Mouse (Mus musculus): ENCODE results near the gene Ovol3. TPM values are rescaled to one million over a fixed set of nuclear protein-coding genes. Genes with fewer than 3 reads are reported as not detected.
A peak's percentile ranks its signal among the peaks of the same experiment; 100 is the strongest.
"Not testable (repeated sequence)": the region's sequence is repeated elsewhere in the genome, so short reads cannot be mapped to it uniquely, and the experiment has no call there.

Ovol3 gene
- total RNA-seq, 2 experiments from 2014 or later = not detected

DNA sequence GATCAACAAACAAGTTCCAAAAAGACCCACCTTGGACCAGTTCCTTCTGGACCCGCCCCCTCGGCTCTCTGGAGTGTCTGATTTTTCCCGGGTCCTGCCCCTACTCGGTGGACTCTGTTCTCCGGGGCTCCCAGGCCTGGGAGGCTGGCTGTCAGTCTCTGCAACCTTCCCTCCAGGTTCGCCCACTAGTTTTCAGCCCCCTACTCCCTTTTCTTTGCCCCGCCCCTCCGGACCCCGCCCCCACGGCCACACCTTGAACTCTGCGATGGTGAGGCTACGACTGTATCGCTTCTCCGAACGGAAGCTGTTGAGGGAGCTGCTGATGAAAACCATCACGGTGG lies 4.2 kb downstream of the Ovol3 start:
- no peak for DNase-seq (ENCODE audit: low spot score in 2 of 2)

DNA sequence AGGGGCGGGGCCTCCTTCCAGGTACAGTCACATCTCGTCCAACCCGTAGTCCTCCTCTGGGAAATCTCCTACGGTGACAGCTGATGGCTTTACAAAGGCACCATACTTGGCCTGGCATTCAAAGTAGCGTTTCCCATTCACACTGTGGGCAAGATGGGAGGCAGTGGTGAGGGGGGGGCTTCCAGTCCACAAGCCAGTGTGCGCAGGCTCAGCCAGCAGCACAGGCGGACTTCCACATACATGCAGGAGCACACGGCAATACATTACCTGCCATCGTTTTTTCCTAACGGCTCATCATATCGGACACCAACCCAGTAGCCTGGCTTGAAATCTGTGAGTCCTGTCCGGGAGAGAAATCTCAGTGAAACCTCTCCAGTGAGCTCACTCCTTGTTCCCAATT lies 11.3 kb downstream of the Ovol3 start:
- no peak for DNase-seq (ENCODE audit: low spot score in 2 of 2)

DNA sequence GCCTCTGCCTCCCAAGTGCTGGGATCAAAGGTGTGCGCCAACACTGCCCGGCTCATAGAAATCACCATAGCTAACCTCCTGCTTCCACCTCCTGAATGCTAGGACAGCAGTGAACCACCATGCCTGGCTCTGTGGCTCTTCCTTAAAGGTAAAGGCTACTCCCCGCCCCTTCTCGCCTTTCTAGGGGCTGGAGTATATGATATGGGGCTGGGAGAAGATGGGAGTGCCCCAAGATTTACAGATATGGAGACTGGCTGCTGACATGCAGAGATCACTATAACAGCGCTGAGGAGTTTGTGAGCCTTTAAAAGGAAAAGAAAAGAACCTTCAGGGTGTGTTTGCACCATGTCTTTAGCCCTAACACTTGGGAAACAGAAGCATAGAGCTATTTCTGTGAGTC lies 13.3 kb downstream of the Ovol3 start:
- DNase-seq (ENCODE audit: low spot score in 2 of 2) = no peak

DNA sequence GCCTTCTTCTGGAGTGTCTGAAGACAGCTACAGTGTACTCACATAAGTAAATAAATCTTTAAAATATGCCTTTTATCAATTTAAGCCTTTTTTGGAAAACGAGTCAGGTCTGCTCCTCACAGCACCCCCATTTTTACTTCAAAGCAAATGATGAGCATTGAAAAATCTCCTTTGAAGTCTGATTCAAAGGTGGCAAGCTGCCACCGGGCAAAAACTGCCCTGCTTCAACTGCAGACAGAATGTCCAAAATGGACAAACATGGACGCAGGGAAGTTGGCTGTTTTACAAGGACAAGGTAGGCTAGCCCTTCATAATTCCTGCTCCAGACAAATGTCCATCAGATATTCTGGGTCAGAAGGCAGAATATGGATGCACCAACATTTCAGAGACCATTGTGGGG lies 14.1 kb downstream of the Ovol3 start:
- no peak for DNase-seq (ENCODE audit: low spot score in 2 of 2)

DNA sequence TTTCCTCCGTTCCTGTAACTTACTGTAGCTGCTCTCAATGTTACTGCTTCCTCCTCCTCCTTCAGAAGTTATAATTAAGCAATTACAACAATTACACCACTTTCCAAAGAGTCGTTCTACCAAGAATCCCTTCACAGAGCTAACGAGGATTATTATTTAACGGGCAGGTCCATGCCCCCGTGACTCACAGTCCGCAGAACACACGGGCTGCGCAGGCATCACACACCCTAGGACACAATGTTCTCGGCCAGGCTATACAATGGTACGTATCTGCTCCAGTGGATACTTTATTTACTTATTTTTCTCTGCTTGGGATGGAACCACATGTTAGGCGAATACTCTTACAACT lies 15.5 kb downstream of the Ovol3 start:
- DNase-seq (ENCODE audit: low spot score in 2 of 2) = no peak

DNA sequence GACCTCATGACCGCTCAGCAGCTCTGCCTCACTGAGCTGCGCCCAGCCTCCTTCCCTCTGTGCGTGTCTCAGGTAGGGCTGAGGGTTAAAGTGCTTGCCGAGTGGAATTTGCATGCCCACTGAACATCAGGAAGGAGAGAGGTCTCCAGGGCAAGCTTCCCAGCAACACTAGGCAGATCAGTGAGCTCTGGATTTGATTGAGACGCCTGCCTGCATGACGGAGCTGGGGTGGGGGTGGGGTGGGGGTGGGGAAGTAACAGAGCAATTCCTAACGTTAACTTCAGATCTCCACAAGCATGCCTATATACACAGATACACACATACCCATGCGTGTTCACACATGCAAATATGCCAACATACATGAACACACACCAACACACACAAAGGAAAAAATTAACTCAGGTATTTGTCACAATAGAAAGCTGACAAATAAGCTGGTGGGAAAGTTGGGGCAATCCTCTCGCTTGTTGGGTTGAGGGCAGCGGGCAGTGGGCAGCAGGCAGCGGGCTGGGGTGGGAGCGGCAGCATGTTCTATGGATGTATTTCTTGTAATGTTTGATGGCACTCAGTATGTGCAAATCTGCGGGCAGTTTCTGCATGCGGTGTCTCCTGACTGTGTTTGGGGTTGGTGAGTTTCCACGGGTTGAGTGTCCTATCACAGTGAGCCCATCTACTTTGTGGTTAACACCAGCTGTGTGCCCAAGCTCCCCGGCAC lies 16.1 kb downstream of the Ovol3 start:
- no peak for DNase-seq (ENCODE audit: low spot score in 2 of 2)

DNA sequence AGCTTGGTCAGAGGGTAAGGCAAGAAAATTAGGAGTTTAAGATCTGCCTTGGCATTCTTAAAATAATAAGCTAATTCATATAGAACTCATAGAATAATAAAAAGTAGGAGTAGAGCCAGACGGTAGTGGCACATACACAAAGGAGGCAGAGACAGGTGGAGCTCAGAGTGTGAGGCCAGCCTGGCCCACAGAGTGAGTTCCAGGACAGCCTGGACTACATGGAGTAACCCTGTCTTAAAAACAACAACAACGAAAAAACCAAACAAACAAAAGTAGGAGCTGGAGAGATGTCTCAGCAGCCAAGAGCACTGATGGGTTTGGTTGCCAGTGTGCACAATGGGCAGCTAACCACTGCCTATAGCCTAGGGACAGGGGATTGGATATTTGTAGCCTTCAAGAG lies 18.2 kb downstream of the Ovol3 start:
- no peak for DNase-seq (ENCODE audit: low spot score in 2 of 2)

DNA sequence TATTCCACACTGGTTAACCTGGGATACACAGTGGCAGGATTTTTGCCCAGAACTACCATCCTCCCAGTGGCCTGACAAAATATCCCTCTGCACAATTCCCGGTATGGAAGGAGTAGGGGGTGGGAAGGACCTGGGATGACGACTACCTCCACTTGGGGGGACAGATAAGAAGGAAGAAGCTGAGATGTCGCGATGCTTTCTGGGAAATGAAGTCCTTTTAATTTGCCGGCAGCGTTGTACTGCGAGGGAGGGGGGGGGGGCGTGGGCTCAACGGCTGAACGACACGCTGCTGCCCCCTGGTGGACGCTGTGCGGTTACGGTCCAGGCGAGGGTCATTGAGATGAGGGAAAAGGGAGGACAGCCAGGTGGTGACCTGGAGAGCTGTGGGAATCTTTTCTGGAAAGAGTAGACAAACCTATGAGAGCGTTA lies 18.8 kb downstream of the Ovol3 start:
- peak; percentile 75 to 79 for DNase-seq (ENCODE audit: low spot score in 2 of 2)

DNA sequence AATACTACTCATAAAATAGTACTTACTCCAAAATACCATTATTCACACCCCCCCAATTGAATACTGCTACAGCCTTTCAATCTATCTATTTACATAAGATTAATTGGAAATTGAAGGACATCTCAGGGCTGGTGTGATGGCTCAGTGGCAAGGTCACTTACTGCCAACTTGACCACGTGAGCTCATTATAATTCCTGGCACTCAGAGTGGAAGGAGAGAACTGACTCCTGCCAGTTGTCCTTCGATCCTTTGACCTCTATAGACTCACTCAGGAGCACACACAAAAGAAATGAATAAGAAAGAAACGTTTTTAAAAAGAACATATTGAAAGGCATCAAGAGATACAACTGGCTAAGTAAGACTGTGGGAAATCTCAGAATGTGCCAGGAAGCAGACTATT lies 19.6 kb downstream of the Ovol3 start:
- no peak for DNase-seq (ENCODE audit: low spot score in 2 of 2)

DNA sequence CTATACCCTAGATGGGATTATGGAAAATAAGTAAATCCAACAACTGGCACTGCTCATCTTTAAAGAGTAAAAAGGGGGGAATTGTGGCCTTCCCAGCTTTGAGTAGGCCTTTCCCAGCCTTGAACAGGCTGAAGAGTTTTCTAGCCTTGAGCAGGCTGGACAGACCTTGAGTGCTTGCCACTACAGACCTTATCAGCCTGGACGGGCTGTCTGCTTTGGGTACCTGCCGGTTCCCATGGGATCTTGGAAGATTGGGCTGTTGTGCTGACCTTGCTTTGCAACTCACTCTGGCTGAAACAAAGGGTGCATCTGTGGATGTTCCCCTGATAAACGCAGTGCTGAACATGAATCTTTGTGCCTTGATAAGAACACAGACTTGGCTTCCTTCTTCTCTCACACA lies 21.6 kb downstream of the Ovol3 start:
- DNase-seq (ENCODE audit: low spot score in 2 of 2) = no peak

DNA sequence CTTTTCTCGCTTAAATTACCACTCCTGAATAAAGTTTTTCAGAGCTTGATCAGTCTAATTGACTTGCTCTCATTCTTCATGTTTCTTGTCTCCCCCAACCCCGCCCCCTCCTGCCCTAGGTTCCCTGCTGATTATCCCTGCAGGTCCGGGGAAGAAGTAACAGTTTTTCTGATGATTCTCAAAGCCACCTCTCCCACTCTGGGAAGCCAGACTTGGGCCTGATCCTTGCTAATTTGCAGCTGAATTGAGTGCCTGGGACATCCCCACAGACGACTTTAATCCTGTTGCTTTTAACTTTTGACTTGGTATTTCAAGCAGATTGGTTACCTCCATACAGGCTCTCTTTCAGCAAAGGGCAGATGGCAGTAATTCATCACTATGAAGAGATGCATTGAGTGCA lies 24.5 kb downstream of the Ovol3 start:
- no peak for DNase-seq (ENCODE audit: low spot score in 2 of 2)

DNA sequence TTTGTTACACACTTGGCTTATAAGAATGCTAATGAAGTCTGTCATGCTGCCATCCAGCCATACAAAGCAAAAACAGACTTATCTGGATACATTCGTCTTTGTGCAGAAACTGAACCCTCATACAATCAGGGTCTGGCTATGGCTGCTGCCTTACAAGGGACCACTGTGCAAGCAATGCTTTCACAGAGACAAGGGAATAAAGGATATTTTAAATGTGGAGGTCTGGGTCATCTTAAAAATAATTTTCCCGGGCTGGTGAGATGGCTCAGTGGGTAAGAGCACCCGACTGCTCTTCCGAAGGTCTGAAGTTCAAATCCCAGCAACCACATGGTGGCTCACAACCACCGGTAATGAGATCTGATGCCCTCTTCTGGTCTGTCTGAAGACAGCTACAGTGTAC lies 29.2 kb downstream of the Ovol3 start:
- DNase-seq (ENCODE audit: low spot score in 2 of 2) = not testable (repeated sequence)

DNA sequence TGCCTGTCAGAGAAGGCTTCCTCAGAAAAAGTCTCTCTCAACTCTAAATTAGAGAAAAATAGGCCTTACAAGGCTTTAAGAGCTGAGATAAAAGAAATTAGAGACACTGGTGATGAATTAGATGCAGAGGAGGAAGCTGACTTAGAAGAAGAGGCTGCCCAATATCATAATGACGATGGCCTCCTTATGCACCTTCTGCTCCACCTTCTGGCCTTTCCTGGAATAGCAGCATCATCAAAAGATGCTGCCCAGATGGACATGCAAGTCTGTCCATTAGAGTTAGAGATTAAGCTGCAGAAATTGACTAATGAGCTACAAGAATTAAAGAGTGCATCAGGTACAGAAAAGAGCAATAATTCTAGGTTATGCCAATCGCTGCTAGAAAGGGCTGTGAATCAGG lies 30.1 kb downstream of the Ovol3 start:
- peak; percentile 64 to 67 for DNase-seq (ENCODE audit: low spot score in 2 of 2)

DNA sequence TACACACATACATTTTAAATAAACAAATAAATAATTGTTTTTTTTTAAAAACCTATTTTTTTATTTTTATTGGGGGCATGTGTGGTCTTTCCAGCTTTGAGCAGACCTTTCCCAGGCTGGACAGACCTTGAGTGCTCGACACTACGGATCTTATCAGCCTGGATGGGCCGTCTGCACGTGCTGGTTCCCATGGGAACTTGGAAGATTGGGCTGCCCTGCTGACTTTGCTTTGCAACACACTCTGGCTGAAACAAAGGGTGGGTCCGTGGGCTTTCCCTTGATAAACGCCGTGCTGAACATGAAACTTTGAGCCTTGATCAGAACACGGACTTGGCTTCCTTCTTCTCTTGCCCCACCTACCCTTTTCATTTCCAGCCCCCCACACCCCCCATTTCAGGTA lies 31.1 kb downstream of the Ovol3 start:
- no peak for DNase-seq (ENCODE audit: low spot score in 2 of 2)

DNA sequence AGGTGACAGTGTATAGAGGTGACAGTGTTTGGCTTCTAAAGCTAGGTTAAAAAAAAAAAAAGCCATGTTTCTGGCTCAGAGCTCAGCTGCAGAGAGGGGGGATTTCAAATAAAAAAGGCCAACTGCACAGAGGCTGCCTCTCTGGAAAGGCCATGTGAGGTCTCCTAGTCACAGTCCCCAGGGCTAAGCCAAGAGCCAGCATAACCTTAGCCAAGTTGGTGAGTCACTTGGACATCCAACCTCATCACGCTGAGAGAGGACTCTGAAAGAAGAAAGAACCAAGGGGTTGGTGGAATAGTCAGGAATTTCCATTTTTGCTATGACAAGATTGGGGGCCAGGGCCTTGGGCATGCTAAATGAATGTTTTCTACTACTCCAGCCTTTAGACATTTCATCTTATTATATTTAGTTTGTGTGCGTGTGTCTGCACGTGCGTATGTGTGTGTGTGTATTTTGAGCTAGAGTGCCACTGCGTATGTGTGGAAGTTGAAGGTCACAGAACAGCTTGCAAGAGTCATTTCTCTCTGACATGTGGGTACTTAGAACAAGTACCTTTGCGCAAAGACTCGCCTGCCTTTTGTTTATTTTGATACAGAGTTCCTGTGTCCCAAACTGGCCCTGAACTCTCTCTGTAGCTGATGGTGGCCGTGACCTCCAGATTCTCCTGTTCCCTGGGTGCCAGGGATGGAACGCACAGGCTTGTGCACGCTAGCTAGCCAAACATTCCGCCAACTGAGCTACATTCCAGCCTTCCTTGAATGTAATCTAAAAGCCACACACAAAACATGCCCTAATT lies 32.4 kb downstream of the Ovol3 start:
- no peak for DNase-seq (ENCODE audit: low spot score in 2 of 2)

DNA sequence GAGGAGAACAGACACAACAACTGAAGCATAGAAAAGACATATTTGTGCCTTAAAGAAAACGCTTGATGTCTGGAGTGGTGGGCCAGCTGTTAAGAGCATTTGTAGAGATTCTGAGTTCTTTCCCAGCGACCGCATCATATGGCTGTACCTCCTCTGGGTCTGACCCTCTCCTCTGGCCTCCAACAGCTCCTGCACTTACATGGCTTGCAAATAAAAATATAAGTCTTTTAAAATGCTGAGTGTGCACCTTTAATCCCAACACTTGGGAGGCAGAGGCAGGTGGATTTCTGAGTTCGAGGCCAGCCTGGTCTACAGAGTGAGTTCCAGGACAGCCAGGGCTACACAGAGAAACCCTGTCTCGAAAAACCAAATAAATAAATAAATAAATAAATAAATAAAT lies 34.9 kb downstream of the Ovol3 start:
- DNase-seq (ENCODE audit: low spot score in 2 of 2) = not testable (repeated sequence)

DNA sequence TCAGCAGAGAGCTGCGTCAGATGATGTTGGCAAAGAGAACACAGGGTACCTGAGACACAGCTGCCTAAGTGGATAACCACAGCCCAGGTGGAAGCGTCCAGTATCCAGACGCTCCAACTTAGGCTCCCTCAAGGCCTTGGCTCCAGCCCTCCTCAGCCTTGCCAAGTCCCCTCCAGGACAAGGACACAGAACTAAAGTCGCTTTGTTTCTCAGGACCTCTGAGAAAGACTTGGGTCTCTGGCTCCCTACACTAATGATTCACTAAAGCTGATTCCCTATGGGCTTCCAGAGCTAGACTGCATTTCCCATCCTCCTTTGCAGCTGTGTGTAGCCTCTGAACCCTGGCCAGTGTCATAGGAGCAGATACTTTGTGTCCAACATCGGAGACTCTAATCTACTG lies 35.3 kb downstream of the Ovol3 start:
- DNase-seq (ENCODE audit: low spot score in 2 of 2) = no peak

DNA sequence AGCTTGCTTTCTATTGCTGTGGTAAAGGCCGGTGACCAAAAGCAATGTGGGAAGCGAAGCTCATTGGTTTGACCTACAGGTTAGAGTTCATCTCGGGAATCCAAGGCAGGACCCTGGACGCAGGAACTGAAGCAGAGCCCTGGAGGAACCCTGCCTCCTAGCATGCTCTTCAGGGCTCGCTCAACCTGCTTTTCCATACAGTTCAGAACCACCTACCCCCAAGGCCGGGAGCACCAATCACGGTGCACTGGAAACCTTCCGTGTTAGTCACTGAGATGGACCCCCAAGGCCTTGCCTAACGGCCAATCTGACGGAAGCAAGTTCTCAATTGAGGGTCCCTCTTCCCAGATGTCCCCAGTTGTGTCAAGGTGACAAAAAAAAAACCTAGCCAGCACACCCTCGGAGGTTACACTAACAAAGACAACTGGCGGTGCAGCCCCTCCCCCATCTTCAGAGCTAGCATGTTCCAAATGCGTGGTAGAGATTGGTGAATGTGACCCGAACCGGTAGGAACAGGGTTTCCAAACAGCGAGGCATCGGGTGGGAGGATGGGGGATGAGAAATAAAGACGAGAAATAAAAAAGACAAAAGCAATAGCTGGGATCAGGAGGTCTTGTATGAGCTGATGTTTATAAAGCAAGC lies 35.9 kb downstream of the Ovol3 start:
- DNase-seq (ENCODE audit: low spot score in 2 of 2) = no peak

DNA sequence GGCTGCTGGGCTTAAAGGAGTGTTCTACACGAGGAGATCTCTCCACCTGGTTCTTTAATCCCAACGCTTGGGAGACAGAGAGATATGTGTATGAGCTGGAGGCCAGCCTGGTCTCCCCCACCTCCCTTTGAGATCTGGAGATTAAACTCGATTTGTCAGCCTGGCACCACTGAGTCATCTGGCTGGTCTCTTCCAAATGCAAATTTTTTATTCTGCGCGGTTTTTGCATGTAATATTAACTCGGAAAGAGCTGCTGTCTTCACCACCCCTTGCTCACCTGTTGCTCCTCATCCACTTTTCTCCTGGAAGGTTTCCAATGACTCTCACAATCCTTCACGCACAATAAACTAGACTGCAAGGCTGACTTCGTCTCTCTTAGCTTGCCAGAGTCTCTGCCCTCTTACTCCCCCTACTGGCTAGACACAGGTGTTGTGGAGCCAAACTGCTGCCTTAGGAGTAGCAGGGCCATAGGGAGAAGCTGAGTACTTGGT lies 37.0 kb downstream of the Ovol3 start, which contains the start of gene Capns1:
Gene Capns1, minus strand, starts transcription at position 331 of the 491 bp plus-strand sequence.
- peak in 1 of 2 experiments; percentile 59 for DNase-seq (ENCODE audit: low spot score in 2 of 2)

DNA sequence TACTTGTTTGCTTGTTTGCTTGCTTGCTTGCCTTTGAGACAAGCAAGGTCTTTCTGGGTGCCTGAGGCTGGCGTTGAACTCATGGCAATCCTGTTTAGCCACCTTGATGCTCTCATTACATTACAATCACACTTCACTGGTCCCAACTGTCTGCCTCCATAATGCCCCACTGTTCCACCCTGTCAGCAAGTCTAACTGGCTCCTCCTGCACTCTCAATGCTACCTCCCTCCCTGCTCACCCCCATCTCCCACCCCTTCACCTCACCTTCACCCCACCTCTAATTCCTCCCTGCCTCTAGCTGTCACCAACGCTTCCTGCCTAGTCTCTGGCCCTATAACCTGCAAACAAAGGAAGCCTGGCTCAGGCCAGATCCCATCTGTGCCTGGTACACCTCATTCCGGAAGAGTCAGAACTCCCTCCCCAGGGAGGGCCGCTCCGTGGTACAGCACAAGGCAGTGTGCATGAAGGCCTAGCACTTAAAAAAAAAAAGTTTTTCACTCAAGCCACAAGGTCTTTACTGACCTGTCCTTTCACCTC lies 37.9 kb downstream of the Ovol3 start:
- no peak for DNase-seq (ENCODE audit: low spot score in 2 of 2)

DNA sequence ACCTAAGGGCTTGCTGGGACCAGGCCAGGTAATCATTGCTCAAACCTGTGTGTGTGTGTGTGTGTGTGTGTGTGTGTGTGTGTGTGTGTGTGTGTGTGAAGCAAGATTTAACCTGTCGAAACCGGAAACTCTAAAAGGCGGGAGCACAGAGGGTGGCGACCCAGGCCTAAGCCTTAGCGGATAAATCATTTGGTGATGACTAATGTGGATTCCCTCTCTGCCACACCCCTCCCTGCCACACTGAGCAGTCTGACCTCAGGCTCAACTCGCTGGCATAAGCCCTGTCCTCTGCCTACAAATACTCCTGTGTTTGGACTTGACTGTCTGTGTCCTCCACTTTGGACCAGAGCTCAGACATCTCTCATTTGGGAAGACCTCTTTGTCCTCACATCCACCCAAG lies 39.4 kb downstream of the Ovol3 start:
- DNase-seq (ENCODE audit: low spot score in 2 of 2) = no peak

DNA sequence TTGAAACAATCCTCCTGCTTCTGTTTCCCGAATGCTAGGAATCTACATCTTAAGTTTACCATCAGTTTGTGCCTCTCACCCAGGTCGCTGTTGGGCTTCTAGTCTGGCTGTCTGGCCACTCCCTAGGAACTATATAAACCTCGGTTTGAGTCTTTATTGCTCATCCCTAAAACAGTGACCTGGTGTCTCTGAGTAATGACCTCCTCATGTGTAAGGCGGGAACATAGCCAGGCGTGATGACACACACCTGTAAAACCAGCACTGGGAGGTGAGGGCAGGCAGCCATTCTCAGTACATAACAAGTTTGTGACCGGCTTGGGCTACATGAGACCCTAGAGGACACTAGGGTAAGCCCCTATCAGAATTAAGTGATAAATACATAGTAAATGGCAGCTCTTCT lies 40.1 kb downstream of the Ovol3 start:
- DNase-seq (ENCODE audit: low spot score in 2 of 2) = no peak

All from adrenal gland, adult 18-20 months (tissue).